Mouse (Mus musculus) neural tube, embryonic 14.5 days (tissue): ENCODE measurements around the gene Ube2m. TPM values are rescaled to one million over a fixed set of nuclear protein-coding genes. Genes with fewer than 3 reads are reported as not detected.

ENCODE experiments used
- ATAC-seq: fragments of 200-750 bp; cut with Nextera tagmentation; 2 replicates; pipeline ENCODE4 v1.8.0; 2017; ENCODE audit warnings: low read depth, mild to moderate bottlenecking, moderate TSS enrichment, moderate library complexity
- H3K27ac ChIP-seq: fragments of 300-500 bp; sonication (generic); 2 replicates; pipeline ENCODE4 v1.5.1; 2014; ENCODE audit warnings: low read depth, mild to moderate bottlenecking, control low read depth, low read length, moderate library complexity, mixed read lengths
- H3K27me3 ChIP-seq: fragments of 300-500 bp; sonication (generic); 2 replicates; pipeline ENCODE4 v1.6.1; 2014; ENCODE audit warnings: low read length; ENCODE audit not compliant: control insufficient read depth, insufficient read depth
- H3K36me3 ChIP-seq: fragments of 300-500 bp; sonication (generic); 2 replicates; pipeline ENCODE4 v1.6.1; 2014; ENCODE audit warnings: low read length, mixed read lengths; ENCODE audit not compliant: control insufficient read depth, insufficient read depth
- H3K4me1 ChIP-seq: fragments of 300-500 bp; sonication (generic); 2 replicates; pipeline ENCODE4 v1.6.1; 2014; ENCODE audit warnings: low read length; ENCODE audit not compliant: control insufficient read depth, insufficient read depth
- H3K4me2 ChIP-seq: fragments of 300-500 bp; sonication (generic); 2 replicates; pipeline ENCODE4 v1.6.1; 2014; ENCODE audit warnings: mild to moderate bottlenecking, low read depth, low read length, control low read depth
- H3K4me3 ChIP-seq: fragments of 300-500 bp; sonication (generic); 2 replicates; pipeline ENCODE4 v1.5.1; 2014; ENCODE audit warnings: low read depth, low read length, control low read depth, mixed read lengths
- H3K9ac ChIP-seq: fragments of 300-500 bp; sonication (generic); replicated peaks from 2 replicates; pipeline ENCODE4 v1.6.1; 2014; ENCODE audit warnings: low read depth, mild to moderate bottlenecking, control low read depth, low read length, mixed read lengths
- H3K9me3 ChIP-seq: fragments of 300-500 bp; sonication (generic); 2 replicates; pipeline ENCODE4 v1.6.1; 2016; ENCODE audit warnings: low read length; ENCODE audit not compliant: control insufficient read depth
- WGBS: fragments of 180-500 bp; shearing (Covaris S2); extraction: QIAGEN DNeasy Blood & Tissue Kit; methylation state at CpG from one replicate; pipeline ENCODE4 v1.1.7; 2014; 5-methylcytosine and 5-hydroxymethylcytosine counted together
- polyA plus RNA-seq: library from polyadenylated mRNA; unstranded; fragments of >200 nt; fragmentation: Nextera tagmentation; extraction: Ambion mirVana; gene quantifications from 2 replicates; pipeline ENCODE4 v1.2.1, GENCODE M21; 2014

The Ube2m gene
- polyA plus RNA-seq, 1 experiment from 2014 or later = 142 TPM

- Histone ChIP-seq H3K36me3 (no peaks in the 10 kb centered on the region), H3K4me2 (no peak overlapping the region), H3K9me3 (no peaks in the 10 kb centered on the region), H3K4me3 (no peak overlapping the region), H3K9ac (no peak overlapping the region), H3K27ac (no peak overlapping the region), H3K27me3 (no peaks in the 10 kb centered on the region), H3K4me1 (no peaks in the 10 kb centered on the region)
- 77% methylated on average over 5 of the region's 5 CpGs for WGBS
- ATAC-seq = no peak
Measured at GRCm38 (mm10) chr7:12997230-12997629, 40.8 kb downstream of the Ube2m start.

DNA sequence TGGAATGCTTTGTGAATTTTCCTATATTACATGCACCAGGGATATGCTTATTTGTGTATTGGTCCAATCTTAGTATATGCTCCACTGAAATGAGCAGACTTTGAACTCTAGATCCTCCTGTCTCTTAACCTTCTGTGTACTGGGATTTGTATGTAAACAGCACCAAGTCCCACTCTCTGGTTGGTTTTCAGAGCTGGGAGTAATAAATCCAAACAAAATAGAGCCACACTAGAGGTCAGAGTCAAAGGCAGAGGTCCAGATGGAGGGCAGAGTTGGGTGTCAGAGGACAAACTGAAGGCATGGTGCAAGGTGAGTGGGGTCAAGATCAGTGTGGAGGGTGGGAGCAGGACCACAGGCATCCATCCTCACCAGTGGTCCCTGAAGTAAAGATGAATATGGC lies 42.2 kb downstream of the Ube2m start:
- Histone ChIP-seq H3K4me2 (no peak overlapping the region), H3K4me3 (no peak overlapping the region), H3K9me3 (no peaks in the 10 kb centered on the region), H3K27me3 (no peaks in the 10 kb centered on the region), H3K27ac (no peak overlapping the region), H3K9ac (no peak overlapping the region), H3K4me1 (no peaks in the 10 kb centered on the region), H3K36me3 (no peaks in the 10 kb centered on the region)
- ATAC-seq = no peak

GRCm38 (mm10) chr7:12993148-12993547 lies 44.9 kb downstream of the Ube2m start:
- no peak for ATAC-seq
- H3K27ac ChIP-seq = no peak overlapping the region
- no peaks in the 10 kb centered on the region for H3K27me3 ChIP-seq
- H3K4me2 ChIP-seq = no peak overlapping the region
- WGBS = 93% methylated on average over 10 of the region's 10 CpGs
- H3K9me3 ChIP-seq = no peaks in the 10 kb centered on the region
- no peaks in the 10 kb centered on the region for H3K4me1 ChIP-seq
- no peaks in the 10 kb centered on the region for H3K36me3 ChIP-seq
- H3K4me3 ChIP-seq = no peak overlapping the region
- H3K9ac ChIP-seq = no peak overlapping the region

DNA sequence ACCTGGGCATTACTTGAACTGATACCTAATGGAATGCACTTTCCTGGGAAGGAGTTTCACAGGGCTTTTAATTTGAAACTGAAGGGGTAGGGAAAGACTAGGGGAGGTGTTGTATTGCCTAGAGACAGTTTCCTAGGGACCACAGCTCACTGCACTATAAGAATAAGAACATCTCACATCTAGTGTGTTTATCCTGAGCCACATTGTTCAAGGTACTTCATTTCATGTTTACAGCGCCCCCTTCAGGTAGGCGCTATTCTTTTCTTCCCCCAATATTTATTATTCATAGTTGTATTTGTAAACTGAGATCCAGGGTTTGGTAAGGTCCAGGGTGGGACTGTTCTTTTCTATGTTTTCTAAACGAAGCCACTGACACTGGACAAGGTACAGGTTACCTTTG lies 45.9 kb downstream of the Ube2m start:
- no peak overlapping the region for H3K27ac ChIP-seq
- H3K9me3 ChIP-seq = no peaks in the 10 kb centered on the region
- H3K4me1 ChIP-seq = no peaks in the 10 kb centered on the region
- 8% methylated on average over 3 of the region's 3 CpGs for WGBS
- H3K9ac ChIP-seq = no peak overlapping the region
- ATAC-seq = no peak
- no peaks in the 10 kb centered on the region for H3K27me3 ChIP-seq
- no peak overlapping the region for H3K4me3 ChIP-seq
- no peak overlapping the region for H3K4me2 ChIP-seq
- H3K36me3 ChIP-seq = no peaks in the 10 kb centered on the region

GRCm38 (mm10) chr7:12987409-12988189 lies 50.5 kb downstream of the Ube2m start:
- ATAC-seq = no peak
- Histone ChIP-seq H3K4me1 (no peaks in the 10 kb centered on the region), H3K9me3 (no peaks in the 10 kb centered on the region), H3K27ac (no peak overlapping the region), H3K27me3 (no peaks in the 10 kb centered on the region), H3K4me2 (no peak overlapping the region), H3K4me3 (no peak overlapping the region), H3K9ac (no peak overlapping the region), H3K36me3 (no peaks in the 10 kb centered on the region)
- 86% methylated on average over 8 of the region's 8 CpGs for WGBS

DNA sequence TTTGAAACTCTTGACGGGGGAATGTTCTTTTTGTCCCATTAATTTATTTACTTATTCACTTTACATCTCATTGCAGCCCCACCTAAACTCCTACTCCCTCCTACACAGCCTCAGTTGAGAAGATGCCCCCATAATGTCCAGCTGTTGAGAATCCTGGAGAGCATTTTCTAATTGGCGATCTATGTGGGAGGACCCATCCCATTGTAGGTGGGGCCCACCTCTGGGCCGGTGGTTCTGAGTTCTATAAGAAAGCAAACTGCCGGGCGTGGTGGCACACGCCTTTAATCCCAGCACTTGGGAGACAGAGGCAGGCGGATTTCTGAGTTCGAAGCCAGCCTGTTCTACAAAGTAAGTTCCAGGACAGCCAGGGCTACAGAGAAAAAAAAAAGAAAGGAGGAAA lies 51.2 kb downstream of the Ube2m start:
- Histone ChIP-seq H3K4me3 (no peak overlapping the region), H3K9me3 (no peaks in the 10 kb centered on the region), H3K27ac (no peak overlapping the region), H3K4me1 (no peaks in the 10 kb centered on the region), H3K4me2 (no peak overlapping the region), H3K36me3 (no peaks in the 10 kb centered on the region), H3K9ac (no peak overlapping the region), H3K27me3 (no peaks in the 10 kb centered on the region)
- WGBS = 90% methylated on average over 8 of the region's 8 CpGs
- no peak for ATAC-seq

- no peak overlapping the region for H3K4me3 ChIP-seq
- H3K4me2 ChIP-seq = no peak overlapping the region
- H3K36me3 ChIP-seq = no peaks in the 10 kb centered on the region
- WGBS = 81% methylated on average over 1 of the region's 1 CpGs
- no peak overlapping the region for H3K27ac ChIP-seq
- H3K4me1 ChIP-seq = no peaks in the 10 kb centered on the region
- no peak for ATAC-seq
- no peaks in the 10 kb centered on the region for H3K9me3 ChIP-seq
- no peak overlapping the region for H3K9ac ChIP-seq
- H3K27me3 ChIP-seq = no peaks in the 10 kb centered on the region
Measured at GRCm38 (mm10) chr7:12985724-12986123, 52.4 kb downstream of the Ube2m start.

Other genes starting within 250 kb of the Ube2m start
- 28.5 and 30.3 TPM in 2 replicates for gene Zscan18, start 234.6 kb downstream of the Ube2m start, polyA plus RNA-seq
- 41.0 and 42.6 TPM in 2 replicates for gene Zfp329, start 219.4 kb downstream of the Ube2m start, polyA plus RNA-seq
- 24.1 and 27.7 TPM in 2 replicates for gene Zfp110, start 203.5 kb downstream of the Ube2m start, polyA plus RNA-seq
- 7.4 and 7.9 TPM in 2 replicates for gene Zfp128, start 157.1 kb downstream of the Ube2m start, polyA plus RNA-seq
- gene Zscan22, start 140.5 kb downstream of the Ube2m start, polyA plus RNA-seq = 13.2 and 13.6 TPM in 2 replicates
- gene Rps5, start 116.0 kb downstream of the Ube2m start, polyA plus RNA-seq = 687 and 695 TPM in 2 replicates
- gene Rnf225, start 110.9 kb downstream of the Ube2m start, polyA plus RNA-seq = 0.68 and 1.3 TPM in 2 replicates
- gene Zfp324, start 72.4 kb downstream of the Ube2m start, polyA plus RNA-seq = 10.6 and 12.7 TPM in 2 replicates
- 9.8 and 10.3 TPM in 2 replicates for gene Zfp446, start 60.4 kb downstream of the Ube2m start, polyA plus RNA-seq
- gene Slc27a5, start 40.1 kb downstream of the Ube2m start, polyA plus RNA-seq = 0.17 and 0.37 TPM in 2 replicates
- gene Trim28, start 39.2 kb downstream of the Ube2m start, polyA plus RNA-seq = 251 and 280 TPM in 2 replicates
- 36.0 and 40.5 TPM in 2 replicates for gene Zbtb45, start 28.2 kb downstream of the Ube2m start, polyA plus RNA-seq
- gene Chmp2a, start 3.5 kb downstream of the Ube2m start, polyA plus RNA-seq = 196 and 199 TPM in 2 replicates
- 8.4 and 9.0 TPM in 2 replicates for gene Mzf1, start 16.5 kb upstream of the Ube2m start, polyA plus RNA-seq
- gene Vmn1r85, start 56.9 kb upstream of the Ube2m start, polyA plus RNA-seq = 0.06 and 0.17 TPM in 2 replicates
- gene Vmn1r86, start 81.6 kb upstream of the Ube2m start, polyA plus RNA-seq = not detected in 2 replicates
- not detected in 2 replicates for gene Vmn1r87, start 101.9 kb upstream of the Ube2m start, polyA plus RNA-seq
- not detected in 2 replicates for gene Vmn1r88, start 121.3 kb upstream of the Ube2m start, polyA plus RNA-seq
- not detected in 2 replicates for gene Vmn1r89, start 174.7 kb upstream of the Ube2m start, polyA plus RNA-seq
- 27.5 and 29.1 TPM in 2 replicates for gene Lig1, start 239.0 kb upstream of the Ube2m start, polyA plus RNA-seq
- 4.9 and 5.8 TPM in 2 replicates for gene Zswim9, start 240.4 kb upstream of the Ube2m start, polyA plus RNA-seq